Mouse (Mus musculus): ENCODE results near the gene Dus1l.

DNA sequence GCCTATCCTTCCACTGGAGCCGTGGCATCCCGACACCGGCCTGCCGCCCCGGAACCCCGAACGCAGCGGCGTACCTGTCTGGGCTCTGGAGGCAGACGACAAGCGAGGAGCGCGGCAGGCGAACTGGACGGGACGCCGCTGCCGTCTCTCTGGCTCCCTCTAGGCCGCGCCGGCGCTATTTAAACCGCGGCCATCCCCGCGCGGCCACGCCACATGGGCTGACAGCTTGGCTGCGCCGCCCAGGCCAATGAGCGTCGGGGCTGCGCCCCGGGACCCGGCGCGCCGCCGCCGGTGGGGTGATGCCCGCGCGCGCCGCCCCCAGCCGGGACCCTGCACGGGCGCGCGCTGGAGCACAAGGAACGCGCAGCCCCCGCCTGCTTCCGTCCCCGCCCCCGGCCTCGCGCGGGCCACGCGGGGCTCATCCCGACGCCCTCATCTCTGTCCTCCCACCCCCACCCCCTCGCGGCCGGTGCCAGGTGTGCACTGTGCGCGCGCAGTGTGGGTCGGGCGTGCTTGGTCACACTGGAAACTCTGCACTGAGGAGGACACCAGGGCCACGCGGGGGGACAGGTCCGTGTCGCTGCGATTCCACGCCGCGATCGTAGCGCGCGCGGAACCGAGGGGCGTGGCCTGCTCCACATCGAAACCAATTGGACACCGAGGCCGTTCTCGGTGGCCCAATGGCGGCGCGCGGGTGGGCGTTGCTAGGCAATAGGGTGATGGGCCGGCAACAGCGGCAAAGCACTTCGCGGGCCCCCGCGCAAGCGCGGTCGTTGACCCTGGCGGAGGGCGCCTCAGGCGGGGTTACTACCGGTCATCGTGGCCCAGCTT, 28.0 kb upstream of the Dus1l start, which contains the start of gene Fasn:
- TF ChIP-seq CTCF (conservative IDR thresholded peaks at IDR 0.05; ENCODE audit: low read length) (no peak), POU5F1 (IDR thresholded peaks at IDR 0.05; ENCODE audit: borderline replicate concordance, low read length) (no peak)

Measured in E14TG2a.4 (cell line).